Mouse (Mus musculus) G1E-ER4 (cell line): ENCODE measurements around the gene Lmntd1. TPM values are rescaled to one million over a fixed set of nuclear protein-coding genes. Genes with fewer than 3 reads are reported as not detected.

Source experiments
- GATA1 ChIP-seq: IDR thresholded peaks from one replicate; pipeline ENCODE4 v1.8.0; 2012; ENCODE audit warnings: low read length, inconsistent platforms
- polyA plus RNA-seq: library from polyadenylated mRNA; stranded (reverse); fragments of >175 nt; gene quantifications from 2 replicates; pipeline ENCODE4 v1.2.3, GENCODE M21; 2012

Gene Lmntd1
- polyA plus RNA-seq, 1 experiment: not detected

DNA sequence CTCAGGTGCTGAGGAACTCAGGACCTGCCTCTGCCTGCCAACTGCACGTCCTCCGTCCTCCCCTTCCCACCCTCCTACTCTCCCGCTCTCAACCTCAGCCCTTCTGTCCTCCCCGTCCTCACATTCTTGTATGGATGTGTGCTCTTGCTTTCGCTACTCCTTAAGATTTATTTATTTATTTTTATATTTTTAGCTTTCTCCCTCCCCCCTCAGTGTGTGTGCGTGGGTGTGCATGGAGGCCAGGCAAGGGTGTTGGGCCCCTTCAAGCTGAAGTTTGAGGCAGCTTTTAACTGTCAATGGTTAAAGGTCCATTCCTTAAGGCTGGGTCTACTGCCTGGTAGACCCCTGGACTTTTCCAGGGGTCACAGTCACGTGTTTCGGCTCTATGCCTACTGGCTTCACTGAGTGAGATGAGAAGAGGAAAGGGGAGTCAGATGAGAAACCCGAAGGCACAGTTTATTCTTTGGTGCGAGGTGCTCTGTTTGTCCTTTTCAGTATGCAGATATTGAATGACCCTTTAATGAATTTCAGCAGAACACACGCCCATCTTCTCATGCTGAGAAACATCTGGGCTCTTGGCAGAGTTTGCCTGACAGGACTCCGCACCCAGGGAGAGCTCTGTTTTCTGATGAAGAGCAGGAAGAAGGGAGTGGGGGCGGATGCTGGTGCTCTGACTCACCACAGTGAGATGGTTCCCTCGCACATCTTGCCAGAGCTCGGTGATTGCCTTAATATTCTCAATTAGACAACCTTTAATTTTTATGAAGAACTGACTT is 163.3 kb downstream of the Lmntd1 start:
- no peak for TF ChIP-seq GATA1

DNA sequence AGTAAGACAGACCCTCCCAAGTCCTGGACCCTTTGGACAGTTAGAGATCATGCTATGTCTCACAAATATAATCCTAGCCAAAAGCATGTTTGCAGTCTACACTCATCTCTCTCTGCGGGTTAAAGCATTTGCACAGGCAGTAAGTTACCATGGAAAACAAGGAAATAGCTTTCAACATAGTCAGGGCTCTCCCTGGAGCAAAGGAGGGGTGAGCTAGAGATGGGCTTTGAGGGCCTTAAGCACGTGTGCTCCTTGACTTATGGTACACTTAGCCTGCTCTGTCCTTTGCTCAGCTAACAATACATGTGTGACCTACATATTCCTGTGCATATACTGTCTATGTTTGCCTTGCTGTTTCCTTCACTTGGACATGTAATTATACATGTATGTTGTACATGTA is 165.8 kb downstream of the Lmntd1 start:
- no peak for TF ChIP-seq GATA1

DNA sequence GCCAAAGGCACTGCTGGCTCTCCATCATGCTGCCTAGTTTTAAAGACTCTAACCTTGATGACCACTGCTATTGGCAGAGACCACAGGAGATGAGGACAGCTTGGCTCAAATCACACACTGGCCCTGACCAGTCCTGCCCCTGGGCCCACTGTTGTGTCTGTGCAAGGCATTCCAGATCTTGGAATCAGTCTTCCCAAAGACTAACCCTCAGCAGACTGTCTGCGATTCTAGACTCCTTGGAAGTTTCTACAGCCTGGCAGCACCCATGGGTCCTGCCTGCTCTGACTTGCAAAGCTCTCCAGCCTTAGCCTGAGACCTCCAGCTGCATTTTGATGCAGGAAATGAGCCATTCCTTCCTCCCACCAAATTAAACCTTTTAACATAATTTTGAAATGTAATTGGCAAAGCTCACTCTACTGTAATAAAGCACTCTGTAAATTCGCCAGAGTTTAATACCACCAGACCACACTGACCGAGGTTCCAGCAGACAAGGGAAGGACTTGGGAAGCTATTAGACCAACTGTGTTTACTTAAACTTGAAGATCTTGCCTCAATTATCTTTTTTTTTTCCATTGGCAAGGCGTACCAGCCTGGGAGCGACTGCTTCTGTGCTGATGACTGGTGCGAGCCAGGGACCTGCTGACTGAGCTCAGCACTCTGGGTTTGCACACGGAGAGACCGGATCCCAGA is 168.2 kb downstream of the Lmntd1 start:
- TF ChIP-seq GATA1: no peak

DNA sequence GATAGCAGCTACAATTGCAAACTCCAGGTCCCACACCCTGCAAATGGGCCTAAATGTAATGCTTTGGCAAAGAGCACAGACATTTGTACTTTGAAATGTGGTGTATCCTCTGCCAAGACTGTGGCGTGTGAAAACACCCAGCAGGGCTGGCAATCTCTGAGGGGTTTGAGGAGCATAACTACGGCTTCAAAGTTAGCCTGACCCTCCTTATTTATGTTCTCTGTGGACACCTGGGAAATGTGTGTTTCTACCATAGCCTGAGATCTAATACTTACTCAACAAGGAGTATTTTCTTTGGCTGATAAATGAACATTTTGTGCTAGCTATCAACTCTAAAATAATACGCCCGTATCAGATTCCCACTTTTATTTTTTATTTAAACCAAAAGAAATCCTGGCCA is 168.7 kb downstream of the Lmntd1 start:
- no peak for TF ChIP-seq GATA1

DNA sequence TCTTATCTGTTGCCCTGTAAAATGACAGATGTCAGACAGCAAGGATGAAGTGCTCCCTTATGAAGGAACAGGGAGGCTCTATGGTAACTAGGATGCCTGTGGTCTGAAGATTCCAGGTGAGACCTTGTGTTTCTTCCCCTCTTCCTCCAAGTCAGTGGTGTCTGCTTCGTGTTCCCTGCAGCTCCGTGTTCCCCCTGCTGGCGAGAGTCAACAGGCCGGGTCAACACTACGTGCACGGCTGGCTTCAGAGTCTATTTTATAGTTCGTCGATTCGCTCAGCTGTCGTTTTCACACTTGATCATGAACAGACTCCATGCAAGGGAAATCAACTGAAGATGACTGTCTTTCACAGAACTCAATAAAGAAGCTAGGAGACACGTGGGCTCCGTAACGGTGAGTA is 171.3 kb downstream of the Lmntd1 start:
- TF ChIP-seq GATA1: no peak

DNA sequence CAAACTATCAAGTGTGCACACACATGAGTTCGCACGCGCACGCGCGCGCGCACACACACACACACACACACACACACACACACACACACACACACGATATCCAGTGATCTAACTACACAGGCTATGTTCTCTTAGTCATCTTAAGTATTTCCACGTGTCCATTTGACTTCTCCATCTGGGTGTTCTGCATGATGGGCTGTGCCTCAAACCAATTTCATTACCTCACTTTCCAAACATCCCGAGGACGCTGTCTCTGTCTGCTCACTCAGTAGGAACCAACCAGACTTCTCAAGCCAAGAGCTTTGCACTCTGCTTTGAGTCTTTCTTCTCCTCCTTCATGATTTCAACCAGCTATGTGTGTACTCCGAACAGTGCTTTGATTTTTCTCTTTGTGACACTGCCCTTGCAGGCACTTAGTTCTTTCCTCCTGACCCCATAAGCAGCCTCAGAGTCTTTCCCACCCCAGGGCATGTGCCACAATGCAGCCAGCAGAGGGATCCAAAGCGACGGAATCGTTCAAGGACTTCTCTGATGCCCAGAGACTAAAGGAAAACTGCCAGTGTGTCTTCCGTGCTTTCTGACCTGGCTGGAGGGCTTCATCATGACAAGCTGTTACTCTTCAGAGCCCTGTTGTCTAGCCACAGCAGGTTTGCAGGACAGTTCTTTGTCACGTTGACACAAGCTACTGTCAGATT is 172.6 kb downstream of the Lmntd1 start:
- no peak for TF ChIP-seq GATA1

DNA sequence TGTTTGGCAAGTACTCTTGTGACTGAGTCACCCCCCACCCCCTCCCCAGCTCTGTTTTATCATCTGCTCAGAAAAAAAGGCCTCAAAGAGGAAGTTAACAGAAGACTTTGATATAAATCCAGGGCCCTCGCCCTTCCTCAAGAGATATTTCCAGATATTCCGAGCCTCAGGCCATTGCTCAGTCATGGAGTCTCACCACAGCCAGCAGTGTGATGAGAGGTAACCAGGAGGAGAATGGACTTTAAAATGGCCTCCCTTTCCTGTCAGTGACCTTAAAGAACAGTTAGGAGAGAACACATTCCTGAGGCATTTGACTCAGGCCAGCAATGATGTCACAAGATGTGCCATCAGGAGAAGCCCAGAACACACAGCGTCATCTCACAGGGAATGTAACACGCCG is 175.3 kb downstream of the Lmntd1 start:
- no peak for TF ChIP-seq GATA1

DNA sequence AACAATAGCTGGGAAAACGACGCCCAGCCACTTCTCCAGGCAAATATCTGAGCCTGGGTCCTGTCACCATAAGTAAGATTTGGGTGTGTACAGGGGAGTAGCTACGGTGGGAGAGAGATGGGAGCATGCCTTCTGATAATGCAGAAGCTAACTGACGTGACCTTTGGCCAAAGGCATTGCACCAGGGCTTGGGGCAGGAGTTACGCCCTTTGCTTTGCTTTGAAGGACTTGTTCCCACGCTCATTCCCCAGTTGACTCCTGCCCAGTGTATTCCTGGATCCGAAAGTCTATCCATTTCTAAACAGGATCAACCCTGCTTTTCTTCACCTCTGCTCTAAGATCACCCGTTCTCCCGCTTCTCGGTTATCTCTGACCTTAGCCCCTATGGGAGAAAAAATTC is 178.4 kb downstream of the Lmntd1 start:
- no peak for TF ChIP-seq GATA1

DNA sequence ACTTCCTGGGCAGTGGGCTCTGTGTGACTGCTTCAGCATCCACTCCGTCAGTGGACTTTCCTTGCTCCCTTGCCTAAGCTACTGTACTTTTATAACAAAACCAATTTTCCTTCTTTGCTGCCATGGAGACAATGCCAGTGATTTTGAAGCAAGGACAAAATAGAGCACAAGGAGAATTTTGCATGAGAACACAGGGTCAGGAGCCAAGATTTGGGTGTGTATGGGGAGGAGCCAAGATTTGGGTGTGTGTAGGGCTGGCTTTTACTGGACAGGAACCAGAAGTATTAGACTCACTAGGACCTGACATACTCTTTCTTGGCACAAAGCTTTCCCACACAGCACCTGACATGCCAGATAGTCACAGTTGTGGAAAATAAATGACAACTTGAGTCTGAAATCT is 179.0 kb downstream of the Lmntd1 start:
- TF ChIP-seq GATA1: no peak

DNA sequence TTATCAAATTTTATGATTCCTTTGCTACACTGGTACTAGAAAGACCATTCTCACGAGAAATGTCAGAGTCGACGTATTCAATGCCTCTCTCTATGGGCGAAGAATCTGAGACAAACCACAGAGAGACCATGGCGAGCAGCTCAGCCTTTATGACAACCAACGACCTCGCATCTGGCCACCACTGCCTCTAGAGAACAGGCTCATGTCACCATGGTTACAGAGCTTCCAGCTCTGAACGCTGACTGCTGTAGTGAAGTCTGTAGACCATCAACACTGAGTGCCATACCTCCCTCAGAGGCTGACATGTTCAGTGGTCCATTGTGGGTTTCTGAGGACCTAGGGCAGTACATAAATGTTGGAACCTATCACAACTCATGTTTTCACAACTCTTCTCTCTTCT is 180.2 kb downstream of the Lmntd1 start:
- TF ChIP-seq GATA1: no peak

DNA sequence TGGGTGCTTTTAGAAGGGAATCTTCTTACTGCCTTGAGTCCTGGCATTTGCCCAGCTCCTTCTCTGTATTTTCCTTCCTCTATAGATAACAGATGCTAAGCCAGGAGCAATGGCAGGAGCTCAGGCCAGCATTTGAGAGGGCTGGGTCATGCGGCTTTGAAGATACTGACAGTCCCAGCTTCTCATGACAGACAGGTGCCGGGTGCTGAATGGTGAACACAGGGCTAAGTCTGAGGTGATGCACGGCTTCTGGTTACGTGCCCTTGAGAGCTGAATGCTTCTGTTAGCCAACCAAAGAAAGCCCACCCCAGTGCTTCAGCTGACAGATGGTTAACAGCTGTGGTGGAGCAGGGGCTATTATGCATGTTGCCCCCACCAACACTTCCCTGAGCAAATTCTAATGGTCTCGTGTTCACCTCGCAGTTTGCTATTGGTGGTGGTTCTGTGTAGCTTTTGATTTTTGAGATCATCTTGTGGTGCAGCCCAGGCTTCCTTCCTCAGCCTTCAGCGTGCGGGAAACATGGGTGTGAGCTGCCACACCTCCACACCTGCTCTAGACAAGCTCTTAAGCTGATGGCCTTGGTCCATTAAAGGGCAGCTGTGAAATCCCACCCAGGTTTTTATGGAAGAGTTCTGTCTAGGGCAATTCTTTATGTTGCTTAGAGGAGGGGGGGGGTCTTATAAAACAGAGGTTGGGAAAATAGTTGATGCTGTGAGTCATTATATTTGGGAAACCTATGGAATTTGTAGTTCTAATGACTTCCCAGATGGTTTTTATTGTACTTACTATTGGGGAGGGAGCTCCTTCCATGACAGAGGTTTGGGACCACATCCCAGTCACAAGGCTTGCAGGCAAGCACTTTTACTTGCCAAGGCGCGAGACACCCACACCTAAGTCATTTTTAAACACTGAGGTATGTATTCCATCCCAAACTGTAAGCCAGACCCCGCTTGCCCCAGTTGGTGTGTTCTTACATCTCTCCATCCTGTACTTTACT is 181.1 kb downstream of the Lmntd1 start:
- no peak for TF ChIP-seq GATA1

DNA sequence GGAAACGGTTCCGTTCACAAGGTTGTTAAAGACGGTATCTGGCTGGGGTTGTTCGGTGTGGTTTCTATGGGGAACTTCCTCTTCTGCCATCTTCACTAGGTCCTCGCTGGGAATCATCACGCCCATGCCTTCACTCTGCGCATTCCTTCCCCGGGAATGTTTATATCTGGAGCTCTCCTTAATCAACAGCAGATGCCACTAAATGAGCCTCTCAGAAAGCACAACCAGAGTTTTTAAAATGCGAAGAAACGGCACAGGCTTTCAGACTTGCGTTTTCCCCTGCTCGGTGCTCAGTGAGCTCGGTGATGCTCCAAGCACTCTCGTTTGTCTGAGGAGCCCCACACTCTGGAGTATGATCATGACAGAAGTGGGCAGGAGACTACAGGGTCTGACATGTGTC is 182.4 kb downstream of the Lmntd1 start:
- no peak for TF ChIP-seq GATA1

DNA sequence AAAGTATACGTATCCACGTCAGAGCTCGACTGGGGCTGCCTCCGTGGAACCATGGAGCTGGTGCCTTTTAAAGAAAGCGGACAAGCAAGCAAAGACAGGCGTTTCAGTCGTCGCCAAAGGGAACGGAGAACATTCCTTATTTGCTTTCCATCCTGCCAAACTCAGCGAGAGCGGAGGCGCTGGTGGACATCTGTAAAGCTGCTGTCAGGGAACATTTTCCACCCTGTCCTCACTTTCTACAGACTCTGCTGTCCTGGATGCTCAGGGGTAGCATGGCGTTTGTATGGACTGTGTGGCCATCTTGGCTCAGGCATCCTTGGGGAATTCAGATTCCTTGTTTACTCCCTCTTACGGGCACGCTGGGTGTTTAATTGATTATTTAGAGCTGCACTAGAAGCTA is 186.7 kb downstream of the Lmntd1 start:
- no peak for TF ChIP-seq GATA1

DNA sequence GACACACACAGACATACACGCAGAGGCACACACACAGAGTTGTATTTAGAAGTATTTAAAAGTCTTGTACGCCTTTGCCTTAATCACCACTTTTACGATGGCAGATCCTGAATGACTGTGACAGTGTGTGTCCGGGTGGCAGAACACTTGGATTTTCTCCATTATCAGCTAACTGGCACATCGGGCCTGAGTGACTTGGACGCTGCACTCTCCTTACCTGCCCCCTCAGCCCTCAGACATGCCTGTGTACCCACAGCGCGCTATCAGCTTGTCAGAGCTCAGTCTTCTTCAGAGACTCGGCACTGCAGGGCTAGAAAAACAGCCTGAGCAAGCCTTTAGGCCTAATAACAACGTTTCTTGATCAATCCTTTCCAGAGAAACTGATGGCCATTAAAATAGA is 187.6 kb downstream of the Lmntd1 start:
- TF ChIP-seq GATA1: no peak

DNA sequence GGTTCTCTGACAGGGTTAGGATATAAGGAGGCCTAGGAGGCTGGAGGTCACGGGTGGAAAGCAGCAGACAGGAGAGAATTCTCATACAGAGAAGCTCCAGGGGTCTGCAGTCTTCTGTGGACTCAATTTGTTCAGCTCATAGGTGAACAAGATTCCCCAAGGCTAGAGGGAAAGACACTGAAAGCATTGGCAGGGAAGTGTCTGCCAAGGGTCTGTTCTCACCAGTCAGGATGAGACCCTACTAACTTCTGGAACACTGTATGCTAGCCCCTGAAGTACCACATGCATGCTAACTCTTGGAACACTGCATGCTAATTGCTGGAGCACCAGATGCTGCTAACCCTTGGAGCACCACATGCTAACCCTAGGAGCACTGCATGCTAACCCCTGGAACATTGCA is 190.0 kb downstream of the Lmntd1 start:
- no peak for TF ChIP-seq GATA1
